Mouse (Mus musculus): ENCODE measurements at regions not wholly inside any gene's neighbourhood (a gene's known extent, or its start where the extent isn't known, plus 50 kb on each side); places are given as distances from the start of the nearest gene placed in this dataset.

DNA sequence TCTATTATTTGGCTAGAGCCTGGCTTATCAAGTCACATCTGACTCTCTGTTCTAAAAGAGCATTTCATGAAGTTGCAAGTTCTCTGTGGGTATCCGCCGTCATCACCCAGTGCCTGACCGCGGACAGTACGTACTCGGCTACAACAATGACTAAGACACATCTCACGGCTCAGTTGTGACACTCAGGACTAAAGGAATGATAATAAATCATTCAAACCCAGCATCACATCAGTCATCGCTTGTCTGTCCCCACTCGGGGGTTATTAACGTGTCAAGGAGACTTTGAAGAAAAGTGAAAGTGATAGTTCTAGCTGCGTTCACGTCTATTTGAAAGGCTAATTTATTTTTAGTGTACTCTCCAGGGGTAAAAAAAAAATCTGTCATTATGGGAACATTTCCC, 61.4 kb upstream of the Map4k3 start:
- H3K9ac ChIP-seq (ENCODE audit: insufficient read depth, low read depth) = no peak overlapping the region
- no peak for DNase-seq (ENCODE audit: extremely low read depth)
- H3K27ac ChIP-seq (ENCODE audit: insufficient read depth, low read depth) = no peak overlapping the region
- H3K4me1 ChIP-seq (ENCODE audit: control insufficient read depth in 1 of 2, insufficient read depth in 2 of 2) = peaks cover 3 to 6% of the 10 kb centered on the region in 2 experiments; a peak in 1 of 4 replicates
- peaks cover 3% of the 10 kb centered on the region for H3K9me3 ChIP-seq (replicated peaks; ENCODE audit: low read length)
- H3K4me3 ChIP-seq (replicated peaks in 1 of 3; ENCODE audit: low read depth in 2 of 3, low read length in 2 of 3, poor library complexity in 1 of 3) = peak overlapping the region in 1 of 3 experiments; percentile 10
- H3K79me2 ChIP-seq (replicated peaks; ENCODE audit: control insufficient read depth, extremely low read depth, insufficient read depth, poor library complexity, severe bottlenecking) = no peaks in the 10 kb centered on the region
- H3K27me3 ChIP-seq (replicated peaks) = peaks cover 5% of the 10 kb centered on the region
- in situ Hi-C loops (cut with MboI; ENCODE audit: low pct_ligation_motif_present, low pct_unique_long_range_greater_than_20kb, low sequenced_read_pairs) = no loop called here
- H3K4me2 ChIP-seq (ENCODE audit: insufficient read depth, low read depth, poor library complexity, severe bottlenecking) = peak overlapping the region; percentile 19; the same call in 1 of the 2 replicates
- H3K36me3 ChIP-seq (replicated peaks in 1 of 2; ENCODE audit: control insufficient read depth in 1 of 2, insufficient read depth in 1 of 2, low read length in 1 of 2) = no peaks in the 10 kb centered on the region
- TF ChIP-seq SIN3A (IDR thresholded peaks at IDR 0.05; ENCODE audit: low read length) (no peak), IRF4 (IDR thresholded peaks at IDR 0.05; ENCODE audit: low read depth, low read length) (no peak), ZKSCAN1 (IDR thresholded peaks at IDR 0.05; ENCODE audit: borderline replicate concordance, low read depth, low read length) (no peak), CHD2 (IDR thresholded peaks at IDR 0.05; ENCODE audit: low read length) (no peak), TCF12 (IDR thresholded peaks at IDR 0.05; ENCODE audit: low read depth, low read length) (no peak), MAFK (IDR thresholded peaks at IDR 0.05; ENCODE audit: insufficient replicate concordance, low read length) (no peak), HCFC1 (IDR thresholded peaks at IDR 0.05; ENCODE audit: low read depth, low read length) (no peak), RAD21 (IDR thresholded peaks at IDR 0.05; ENCODE audit: low read depth, low read length) (no peak), MYC (IDR thresholded peaks at IDR 0.05; ENCODE audit: low read depth, low read length) (no peak), BHLHE40 (IDR thresholded peaks at IDR 0.05; ENCODE audit: low read depth, low read length) (no peak), ZMIZ1 (IDR thresholded peaks at IDR 0.05; ENCODE audit: low read depth, low read length) (no peak), USF2 (conservative IDR thresholded peaks at IDR 0.05; ENCODE audit: low read depth, low read length) (no peak), GABPA (IDR thresholded peaks at IDR 0.05; ENCODE audit: insufficient replicate concordance, low read depth, low read length) (no peak), ZC3H11A (IDR thresholded peaks at IDR 0.05; ENCODE audit: low read depth, low read length) (no peak), POLR2AphosphoS2 (IDR thresholded peaks at IDR 0.05; ENCODE audit: low read depth, low read length) (no peak), MAZ (IDR thresholded peaks at IDR 0.05; ENCODE audit: low read depth, low read length) (no peak), KAT2A (IDR thresholded peaks at IDR 0.05; ENCODE audit: insufficient replicate concordance, low read length) (no peak), ZNF384 (IDR thresholded peaks at IDR 0.05; ENCODE audit: low read depth, low read length) (no peak), USF1 (IDR thresholded peaks at IDR 0.05; ENCODE audit: low read depth, low read length) (no peak)
- dilution Hi-C loops (cut with MboI; ENCODE audit: extremely low pct_ligation_motif_present, extremely low pct_unique_long_range_greater_than_20kb, low sequenced_read_pairs) = no loop called here

GRCm38 (mm10) chr17:80789000-80789399, 60.7 kb upstream of the Map4k3 start:
- in situ Hi-C loops (cut with MboI; ENCODE audit: low pct_ligation_motif_present, low pct_unique_long_range_greater_than_20kb, low sequenced_read_pairs) = no loop called here
- Histone ChIP-seq H3K9me3 (replicated peaks; ENCODE audit: low read length) (peaks cover 3% of the 10 kb centered on the region), H3K36me3 (replicated peaks in 1 of 2; ENCODE audit: control insufficient read depth in 1 of 2, insufficient read depth in 1 of 2, low read length in 1 of 2) (no peaks in the 10 kb centered on the region), H3K9ac (ENCODE audit: insufficient read depth, low read depth) (no peak overlapping the region), H3K4me2 (ENCODE audit: insufficient read depth, low read depth, poor library complexity, severe bottlenecking) (no peak overlapping the region), H3K79me2 (replicated peaks; ENCODE audit: control insufficient read depth, extremely low read depth, insufficient read depth, poor library complexity, severe bottlenecking) (no peaks in the 10 kb centered on the region), H3K4me1 (ENCODE audit: control insufficient read depth in 1 of 2, insufficient read depth in 2 of 2) (peaks cover 3 to 6% of the 10 kb centered on the region in 2 experiments; a peak in 1 of 4 replicates), H3K4me3 (replicated peaks in 1 of 3; ENCODE audit: low read depth in 2 of 3, low read length in 2 of 3, poor library complexity in 1 of 3) (no peak overlapping the region), H3K27ac (ENCODE audit: insufficient read depth, low read depth) (no peak overlapping the region), H3K27me3 (replicated peaks) (peaks cover 5% of the 10 kb centered on the region)
- DNase-seq (ENCODE audit: extremely low read depth) = no peak
- dilution Hi-C loops (cut with MboI; ENCODE audit: extremely low pct_ligation_motif_present, extremely low pct_unique_long_range_greater_than_20kb, low sequenced_read_pairs) = no loop called here
- no peak for TF ChIP-seq ZMIZ1 (IDR thresholded peaks at IDR 0.05; ENCODE audit: low read depth, low read length)

Data from CH12.LX (cell line).